Mouse (Mus musculus) midbrain, embryonic 12.5 days (tissue): ENCODE measurements at regions not wholly inside any gene's neighbourhood (a gene's known extent, or its start where the extent isn't known, plus 50 kb on each side); places are given as distances from the start of the nearest gene placed in this dataset.

ENCODE experiments used
- ATAC-seq: fragments of 200-750 bp; cut with Nextera tagmentation; 2 replicates; pipeline ENCODE4 v1.8.0; 2017; ENCODE audit warnings: low read depth, moderate TSS enrichment, moderate library complexity; ENCODE audit not compliant: low FRiP score
- H3K27ac ChIP-seq: fragments of 300-500 bp; sonication (generic); replicated peaks from 2 replicates; pipeline ENCODE4 v1.5.1; 2016; ENCODE audit warnings: mild to moderate bottlenecking
- H3K27me3 ChIP-seq: fragments of 300-500 bp; sonication (generic); 2 replicates; pipeline ENCODE4 v1.6.1; 2016; ENCODE audit warnings: mild to moderate bottlenecking
- H3K36me3 ChIP-seq: fragments of 300-500 bp; sonication (generic); 2 replicates; pipeline ENCODE4 v1.6.1; 2016
- H3K4me1 ChIP-seq: fragments of 300-500 bp; sonication (generic); 2 replicates; pipeline ENCODE4 v1.6.1; 2016
- H3K4me2 ChIP-seq: fragments of 300-500 bp; sonication (generic); replicated peaks from 2 replicates; pipeline ENCODE4 v1.6.1; 2016; ENCODE audit warnings: mild to moderate bottlenecking, moderate library complexity
- H3K4me3 ChIP-seq: fragments of 300-500 bp; sonication (generic); 2 replicates; pipeline ENCODE4 v1.5.1; 2016; ENCODE audit warnings: mild to moderate bottlenecking
- H3K9ac ChIP-seq: fragments of 300-500 bp; sonication (generic); replicated peaks from 2 replicates; pipeline ENCODE4 v1.6.1; 2016; ENCODE audit warnings: mild to moderate bottlenecking, moderate library complexity
- H3K9me3 ChIP-seq: fragments of 300-500 bp; sonication (generic); 2 replicates; pipeline ENCODE4 v1.6.1; 2016; ENCODE audit warnings: mild to moderate bottlenecking
- WGBS: fragments of 180-500 bp; shearing (Covaris S2); methylation state at CpG from one replicate; pipeline ENCODE4 v1.1.7; 2016; 5-methylcytosine and 5-hydroxymethylcytosine counted together

GRCm38 (mm10) chr10:117526008-117526833, 103.1 kb upstream of the Cpm start:
- ATAC-seq = no peak
- Histone ChIP-seq H3K36me3 (no peaks in the 10 kb centered on the region), H3K9ac (no peak overlapping the region), H3K4me3 (no peak overlapping the region), H3K4me2 (no peak overlapping the region), H3K4me1 (no peaks in the 10 kb centered on the region), H3K27me3 (no peaks in the 10 kb centered on the region), H3K9me3 (no peaks in the 10 kb centered on the region), H3K27ac (no peak overlapping the region)
- 87% methylated on average over 16 of the region's 16 CpGs for WGBS

DNA sequence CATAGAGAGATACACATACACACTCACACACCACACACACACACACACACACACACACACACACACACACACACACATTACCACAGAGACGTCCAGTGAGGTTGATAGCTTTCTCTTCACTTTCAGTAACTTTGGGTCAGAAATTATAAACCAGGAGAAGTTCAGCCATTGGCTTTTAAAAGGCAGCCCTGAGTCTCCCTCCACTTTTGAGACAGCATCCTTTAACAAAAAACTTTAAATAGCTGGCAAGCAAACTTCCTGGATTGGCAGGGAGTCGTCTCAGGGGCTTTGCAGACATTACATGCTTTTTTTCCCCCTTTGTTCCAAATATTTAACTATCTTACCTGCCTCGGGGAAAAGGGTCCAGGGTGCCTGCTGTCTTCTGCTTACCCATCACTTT, 103.7 kb upstream of the Cpm start:
- Histone ChIP-seq H3K4me1 (no peaks in the 10 kb centered on the region), H3K27ac (no peak overlapping the region), H3K9ac (no peak overlapping the region), H3K4me3 (no peak overlapping the region), H3K4me2 (no peak overlapping the region), H3K9me3 (no peaks in the 10 kb centered on the region), H3K27me3 (no peaks in the 10 kb centered on the region), H3K36me3 (no peaks in the 10 kb centered on the region)
- no peak for ATAC-seq
- WGBS = 62% methylated on average over 3 of the region's 3 CpGs

GRCm38 (mm10) chr10:117524926-117525565, 104.3 kb upstream of the Cpm start:
- Histone ChIP-seq H3K4me3 (no peak overlapping the region), H3K4me2 (no peak overlapping the region), H3K36me3 (no peaks in the 10 kb centered on the region), H3K9me3 (no peaks in the 10 kb centered on the region), H3K27ac (no peak overlapping the region), H3K9ac (no peak overlapping the region), H3K4me1 (no peaks in the 10 kb centered on the region), H3K27me3 (no peaks in the 10 kb centered on the region)
- no peak for ATAC-seq
- 86% methylated on average over 8 of the region's 8 CpGs for WGBS

- H3K4me1 ChIP-seq = no peaks in the 10 kb centered on the region
- no peaks in the 10 kb centered on the region for H3K27me3 ChIP-seq
- no peak overlapping the region for H3K4me2 ChIP-seq
- H3K4me3 ChIP-seq = no peak overlapping the region
- no peaks in the 10 kb centered on the region for H3K9me3 ChIP-seq
- ATAC-seq = no peak
- 87% methylated on average over 7 of the region's 7 CpGs for WGBS
- H3K27ac ChIP-seq = no peak overlapping the region
- no peaks in the 10 kb centered on the region for H3K36me3 ChIP-seq
- no peak overlapping the region for H3K9ac ChIP-seq
These were observed 105.2 kb upstream of the Cpm start for GRCm38 (mm10) chr10:117524101-117524500.

DNA sequence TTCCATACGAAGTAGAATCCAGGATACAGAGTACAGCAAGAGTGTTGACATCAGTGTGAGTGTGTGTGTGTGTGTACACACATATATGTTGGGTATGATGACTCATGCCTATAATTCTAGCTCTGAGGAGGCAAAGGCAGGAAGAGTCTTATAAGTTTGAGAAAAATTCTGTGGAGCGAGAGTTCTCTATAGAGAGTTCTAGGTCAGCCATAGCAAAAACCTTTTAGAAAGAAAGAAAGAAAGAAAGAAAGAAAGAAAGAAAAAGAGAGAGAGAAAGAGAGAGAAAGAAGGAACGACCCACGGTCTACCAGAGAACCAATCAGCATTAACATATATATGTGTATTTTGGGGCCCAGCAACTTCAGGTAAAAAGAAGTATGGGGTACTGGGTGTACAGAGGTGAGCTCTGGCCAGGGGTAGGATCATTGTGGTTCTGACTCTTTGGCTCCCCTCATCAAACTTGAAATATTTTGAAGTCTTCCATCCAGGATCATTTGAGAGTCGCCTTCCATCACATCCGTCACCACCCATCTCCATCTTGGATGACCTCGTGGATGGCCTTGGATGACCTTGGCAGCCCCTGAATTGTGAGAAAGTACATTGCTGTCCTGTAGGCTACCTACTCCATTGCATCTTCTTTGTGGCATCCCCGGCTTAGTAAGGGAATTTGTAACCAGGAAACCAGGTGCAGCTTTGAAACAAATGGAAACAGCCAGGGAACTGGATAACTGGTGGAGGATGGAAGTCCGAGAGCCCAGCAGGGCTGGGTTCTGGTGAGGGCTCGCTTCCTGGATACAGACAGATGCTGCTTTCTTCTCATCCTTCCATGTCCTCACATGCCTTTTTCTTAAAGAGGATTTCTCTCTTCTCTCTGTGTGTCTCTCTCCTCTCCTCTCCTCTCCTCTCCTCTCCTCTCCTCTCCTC, 106.1 kb upstream of the Cpm start:
- no peaks in the 10 kb centered on the region for H3K27me3 ChIP-seq

GRCm38 (mm10) chr10:117522373-117522772, 106.9 kb upstream of the Cpm start:
- H3K9ac ChIP-seq = no peak overlapping the region
- no peaks in the 10 kb centered on the region for H3K4me1 ChIP-seq
- H3K36me3 ChIP-seq = no peaks in the 10 kb centered on the region
- H3K4me2 ChIP-seq = no peak overlapping the region
- no peaks in the 10 kb centered on the region for H3K9me3 ChIP-seq
- no peak overlapping the region for H3K27ac ChIP-seq
- no peak overlapping the region for H3K4me3 ChIP-seq
- ATAC-seq = no peak
- WGBS = 80% methylated on average over 2 of the region's 3 CpGs
- no peaks in the 10 kb centered on the region for H3K27me3 ChIP-seq

More for the DNA sequence above, 106.1 kb upstream of the Cpm start:
- Histone ChIP-seq H3K9me3 (no peaks in the 10 kb centered on the region), H3K27ac (no peak overlapping the region), H3K4me1 (no peaks in the 10 kb centered on the region), H3K9ac (no peak overlapping the region), H3K36me3 (no peaks in the 10 kb centered on the region), H3K4me2 (no peak overlapping the region), H3K4me3 (no peak overlapping the region)
- no peak for ATAC-seq
- WGBS = 90% methylated on average over 10 of the region's 10 CpGs

DNA sequence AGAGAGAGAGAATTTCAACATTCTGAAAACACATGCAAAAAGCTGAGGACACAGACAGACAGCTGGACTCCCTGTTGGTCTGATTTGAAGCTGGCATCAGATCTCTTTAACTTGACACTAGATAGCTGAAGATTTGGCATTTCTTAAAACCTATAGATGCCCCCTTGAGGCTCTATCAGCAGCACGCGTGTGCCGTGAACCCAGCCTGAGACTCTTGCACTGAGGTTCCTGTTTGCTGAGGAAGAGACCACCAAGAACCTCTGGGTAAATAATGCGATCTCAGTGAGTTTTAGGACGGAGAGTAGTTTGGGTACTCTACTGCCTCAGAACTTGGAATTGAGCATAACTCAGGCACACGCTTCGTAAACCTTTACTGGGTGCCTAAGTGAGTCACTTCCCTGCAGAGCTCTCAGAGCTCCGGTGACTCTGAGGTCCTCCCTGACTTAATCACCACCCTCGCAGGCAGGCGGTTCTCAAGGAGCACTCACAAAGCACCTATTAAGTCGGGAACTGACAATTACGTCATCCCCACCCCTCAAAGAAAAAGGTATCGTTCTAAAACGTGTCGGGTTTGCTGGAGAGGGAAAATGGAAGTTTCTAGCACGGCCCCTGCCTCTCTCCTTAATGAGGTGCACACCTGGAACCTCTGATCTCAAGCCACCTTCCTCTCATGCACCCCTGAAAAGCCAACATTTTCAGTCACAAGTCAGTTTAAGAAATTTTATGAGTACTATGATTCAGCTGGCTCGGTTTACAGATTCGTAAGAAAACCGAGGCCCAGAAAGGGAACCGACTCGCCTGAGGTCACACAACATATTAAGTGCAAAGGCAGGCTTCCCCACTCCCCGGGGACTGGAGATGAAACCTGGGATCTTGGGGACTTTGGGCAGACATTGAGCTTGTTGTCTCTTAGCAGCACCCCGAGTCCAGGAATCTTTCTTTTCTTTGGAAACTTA, 107.7 kb upstream of the Cpm start:
- Histone ChIP-seq H3K4me2 (no peak overlapping the region), H3K36me3 (no peaks in the 10 kb centered on the region), H3K27me3 (no peaks in the 10 kb centered on the region), H3K9me3 (no peaks in the 10 kb centered on the region), H3K27ac (no peak overlapping the region), H3K4me1 (no peaks in the 10 kb centered on the region), H3K9ac (no peak overlapping the region), H3K4me3 (no peak overlapping the region)
- ATAC-seq = no peak
- WGBS = 75% methylated on average over 23 of the region's 23 CpGs

DNA sequence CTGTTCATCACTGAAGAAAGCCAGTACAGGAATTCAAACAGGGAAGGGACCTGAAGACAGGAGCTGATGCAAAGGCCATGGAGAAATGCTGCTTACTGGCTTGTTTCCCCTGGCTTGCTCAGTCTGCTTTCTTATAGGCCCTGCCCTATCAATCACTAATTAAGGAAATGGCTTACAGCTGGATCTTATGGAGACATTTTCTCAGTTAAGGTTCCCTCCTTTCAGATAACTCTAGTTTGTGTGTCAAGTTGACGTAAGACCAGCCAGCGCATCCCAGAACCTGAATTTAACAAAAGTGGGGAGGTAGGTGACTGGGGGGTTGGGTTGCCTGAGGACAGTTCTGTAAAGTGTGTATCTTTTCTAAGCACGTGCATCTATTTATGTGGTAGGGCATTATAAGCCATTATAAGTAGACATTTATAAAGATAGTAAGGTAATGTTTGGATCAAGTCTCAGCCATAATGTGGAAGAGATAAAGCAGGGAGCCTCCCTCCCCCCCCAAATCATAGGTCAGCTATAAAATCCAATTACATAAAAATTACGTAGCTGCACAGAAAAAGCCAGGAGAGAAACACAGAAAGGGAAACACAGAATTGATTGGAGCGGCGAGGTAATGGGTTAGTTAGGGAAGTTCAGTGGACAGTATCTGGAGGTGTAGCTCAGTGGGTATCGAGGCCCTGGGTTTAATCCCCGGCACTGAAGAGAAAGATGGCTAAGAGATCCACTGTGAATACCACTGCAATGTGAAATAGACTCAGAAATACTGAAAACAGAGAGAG, 108.6 kb upstream of the Cpm start:
- Histone ChIP-seq H3K4me1 (no peaks in the 10 kb centered on the region), H3K27me3 (no peaks in the 10 kb centered on the region), H3K9me3 (no peaks in the 10 kb centered on the region), H3K27ac (no peak overlapping the region), H3K4me3 (no peak overlapping the region), H3K4me2 (no peak overlapping the region), H3K36me3 (no peaks in the 10 kb centered on the region), H3K9ac (no peak overlapping the region)
- 88% methylated on average over 8 of the region's 8 CpGs for WGBS
- ATAC-seq = no peak

GRCm38 (mm10) chr10:117519670-117520535, 109.4 kb upstream of the Cpm start:
- WGBS = 29% methylated on average over 8 of the region's 8 CpGs
- H3K36me3 ChIP-seq = no peaks in the 10 kb centered on the region
- no peak overlapping the region for H3K27ac ChIP-seq
- H3K9ac ChIP-seq = no peak overlapping the region
- no peaks in the 10 kb centered on the region for H3K27me3 ChIP-seq
- ATAC-seq = no peak
- no peak overlapping the region for H3K4me2 ChIP-seq
- no peaks in the 10 kb centered on the region for H3K4me1 ChIP-seq
- no peaks in the 10 kb centered on the region for H3K9me3 ChIP-seq
- no peak overlapping the region for H3K4me3 ChIP-seq
